Mouse (Mus musculus) ES-E14 (cell line): ENCODE measurements at regions not wholly inside any gene's neighbourhood (a gene's known extent, or its start where the extent isn't known, plus 50 kb on each side); places are given as distances from the start of the nearest gene placed in this dataset.

Experiments used
- DNase-seq: peaks from one replicate; pipeline ENCODE4 v3.0.0-alpha.2; 2013; ENCODE audit warnings: low read depth, low spot score
- H3K27ac ChIP-seq: 2 replicates; pipeline ENCODE4 v1.5.1; 2012; ENCODE audit warnings: low read depth, mild to moderate bottlenecking, low read length, moderate library complexity, mixed read lengths; ENCODE audit not compliant: poor library complexity, insufficient read depth, severe bottlenecking
- H3K36me3 ChIP-seq: 2 replicates; pipeline ENCODE4 v1.6.1; 2012; ENCODE audit warnings: mild to moderate bottlenecking, low read length, moderate library complexity, mixed read lengths; ENCODE audit not compliant: control insufficient read depth, poor library complexity, insufficient read depth, severe bottlenecking
- H3K4me1 ChIP-seq, 2 experiments: fragments of 150-350 bp in 1 of 2; sonication (generic) in 1 of 2; 2 replicates each; pipeline ENCODE4 v1.6.1; 2012; ENCODE audit warnings: low read length in 2 of 2, mild to moderate bottlenecking in 1 of 2, mixed read lengths in 1 of 2; ENCODE audit not compliant: control insufficient read depth in 2 of 2, insufficient read depth in 2 of 2, poor library complexity in 1 of 2
- H3K4me3 ChIP-seq, 2 experiments: fragments of 150-350 bp in 1 of 2; sonication (generic) in 1 of 2; 2 replicates each; pipeline ENCODE4 v1.5.1; 2012; ENCODE audit warnings: low read length in 2 of 2, low read depth in 1 of 2, mild to moderate bottlenecking in 1 of 2, mixed read lengths in 1 of 2; ENCODE audit not compliant: insufficient read depth in 1 of 2, poor library complexity in 1 of 2, severe bottlenecking in 1 of 2
- H3K9ac ChIP-seq: 2 replicates; pipeline ENCODE4 v1.6.1; 2012; ENCODE audit warnings: low read depth, mild to moderate bottlenecking, low read length, mixed read lengths; ENCODE audit not compliant: poor library complexity, insufficient read depth, severe bottlenecking
- H3K9me3 ChIP-seq: fragments of 150-350 bp; sonication (generic); 2 replicates; pipeline ENCODE4 v1.6.1; 2012; ENCODE audit warnings: low read depth, mild to moderate bottlenecking, low read length; ENCODE audit not compliant: control insufficient read depth, insufficient read depth
- CHD2 ChIP-seq: IDR thresholded peaks from 2 replicates; pipeline ENCODE4 v1.6.1; 2014; ENCODE audit warnings: mild to moderate bottlenecking, low read depth, low read length, inconsistent platforms
- HCFC1 ChIP-seq: IDR thresholded peaks from 2 replicates; pipeline ENCODE4 v1.6.1; 2012; ENCODE audit warnings: low read length, inconsistent platforms, borderline replicate concordance; ENCODE audit not compliant: insufficient read depth
- MAFK ChIP-seq: IDR thresholded peaks from 2 replicates; pipeline ENCODE4 v1.6.1; 2014; ENCODE audit warnings: mild to moderate bottlenecking, low read depth, low read length, inconsistent platforms; ENCODE audit not compliant: insufficient read depth
- ZC3H11A ChIP-seq: IDR thresholded peaks from 2 replicates; pipeline ENCODE4 v1.6.1; 2012; ENCODE audit warnings: low read depth, mild to moderate bottlenecking, inconsistent platforms, low read length, borderline replicate concordance
- ZNF384 ChIP-seq: IDR thresholded peaks from 2 replicates; pipeline ENCODE4 v1.6.1; 2012; ENCODE audit warnings: low read depth, low read length, inconsistent platforms
- in situ Hi-C, 2 experiments: fragments of 600-800 bp; cut with MboI; formaldehyde crosslinking; loops; one replicate each; pipeline ENCODE4 v1.15.1; 2025; ENCODE audit warnings: low sequenced_read_pairs in 2 of 2, inconsistent platforms in 1 of 2; ENCODE audit not compliant: unreplicated experiment in 2 of 2

- no peaks in the 10 kb centered on the region for H3K4me1 ChIP-seq
- H3K9me3 ChIP-seq: no peaks in the 10 kb centered on the region; the same call in 1 of the 2 replicates
- in situ Hi-C loops: no loop called here
- no peak for DNase-seq
- H3K27ac ChIP-seq: no peak overlapping the region
- H3K4me3 ChIP-seq: no peak overlapping the region
- no peaks in the 10 kb centered on the region for H3K36me3 ChIP-seq
- H3K9ac ChIP-seq: no peak overlapping the region
- TF ChIP-seq MAFK: no peak
These were observed 297.2 kb upstream of the Chl1 start for GRCm38 (mm10) chr6:103213160-103213559.

- in situ Hi-C loops: no loop called here
- no peak overlapping the region for H3K27ac ChIP-seq
- no peak for DNase-seq
- H3K36me3 ChIP-seq: no peaks in the 10 kb centered on the region
- no peak overlapping the region for H3K4me3 ChIP-seq
- TF ChIP-seq ZC3H11A (no peak), MAFK (no peak), ZNF384 (no peak), CHD2 (no peak), HCFC1 (no peak)
- no peaks in the 10 kb centered on the region for H3K9me3 ChIP-seq
- H3K4me1 ChIP-seq: no peaks in the 10 kb centered on the region
- H3K9ac ChIP-seq: no peak overlapping the region
These were observed 273.5 kb upstream of the Chl1 start for GRCm38 (mm10) chr6:103236896-103237295.

GRCm38 (mm10) chr6:103268984-103269383, 241.4 kb upstream of the Chl1 start:
- H3K27ac ChIP-seq: no peak overlapping the region
- in situ Hi-C loops: no loop called here
- no peaks in the 10 kb centered on the region for H3K4me1 ChIP-seq
- H3K9ac ChIP-seq: no peak overlapping the region
- no peak for TF ChIP-seq ZNF384
- no peak for TF ChIP-seq HCFC1
- TF ChIP-seq CHD2: no peak
- no peak for TF ChIP-seq MAFK
- no peak for TF ChIP-seq ZC3H11A
- no peaks in the 10 kb centered on the region for H3K36me3 ChIP-seq
- no peak overlapping the region for H3K4me3 ChIP-seq
- no peak for DNase-seq
- no peaks in the 10 kb centered on the region for H3K9me3 ChIP-seq

- DNase-seq: no peak
- in situ Hi-C loops: no loop called here
- Histone ChIP-seq H3K4me3 (no peak overlapping the region), H3K9ac (no peak overlapping the region), H3K36me3 (no peaks in the 10 kb centered on the region), H3K4me1 (no peaks in the 10 kb centered on the region), H3K9me3 (no peaks in the 10 kb centered on the region), H3K27ac (no peak overlapping the region)
- TF ChIP-seq HCFC1: no peak
- no peak for TF ChIP-seq ZNF384
- TF ChIP-seq MAFK: peak; percentile 77
- TF ChIP-seq ZC3H11A: no peak
These were observed 238.2 kb upstream of the Chl1 start for GRCm38 (mm10) chr6:103272216-103272615.

- no peak for TF ChIP-seq CHD2
- no peak for TF ChIP-seq HCFC1
- no peak for TF ChIP-seq ZNF384
- no peak for TF ChIP-seq MAFK
- no peak for TF ChIP-seq ZC3H11A
- DNase-seq: no peak
- Histone ChIP-seq H3K27ac (no peak overlapping the region), H3K9me3 (no peaks in the 10 kb centered on the region), H3K9ac (no peak overlapping the region), H3K4me3 (no peak overlapping the region), H3K4me1 (no peaks in the 10 kb centered on the region), H3K36me3 (no peaks in the 10 kb centered on the region)
- in situ Hi-C loops: no loop called here
These were observed 235.3 kb upstream of the Chl1 start for GRCm38 (mm10) chr6:103275071-103275470.
